Mouse (Mus musculus) layer of hippocampus, adult 11-12 months (tissue): ENCODE measurements around the gene Tmem151a.
A peak's percentile ranks its signal among the peaks of the same experiment; 100 is the strongest.
"Not testable (repeated sequence)": the region's sequence is repeated elsewhere in the genome, so short reads cannot be mapped to it uniquely, and the experiment has no call there.

Experiments used
- DNase-seq: peaks from one replicate; pipeline ENCODE4 v3.0.0; 2022; ENCODE audit warnings: low spot score

Gene Tmem151a

DNA sequence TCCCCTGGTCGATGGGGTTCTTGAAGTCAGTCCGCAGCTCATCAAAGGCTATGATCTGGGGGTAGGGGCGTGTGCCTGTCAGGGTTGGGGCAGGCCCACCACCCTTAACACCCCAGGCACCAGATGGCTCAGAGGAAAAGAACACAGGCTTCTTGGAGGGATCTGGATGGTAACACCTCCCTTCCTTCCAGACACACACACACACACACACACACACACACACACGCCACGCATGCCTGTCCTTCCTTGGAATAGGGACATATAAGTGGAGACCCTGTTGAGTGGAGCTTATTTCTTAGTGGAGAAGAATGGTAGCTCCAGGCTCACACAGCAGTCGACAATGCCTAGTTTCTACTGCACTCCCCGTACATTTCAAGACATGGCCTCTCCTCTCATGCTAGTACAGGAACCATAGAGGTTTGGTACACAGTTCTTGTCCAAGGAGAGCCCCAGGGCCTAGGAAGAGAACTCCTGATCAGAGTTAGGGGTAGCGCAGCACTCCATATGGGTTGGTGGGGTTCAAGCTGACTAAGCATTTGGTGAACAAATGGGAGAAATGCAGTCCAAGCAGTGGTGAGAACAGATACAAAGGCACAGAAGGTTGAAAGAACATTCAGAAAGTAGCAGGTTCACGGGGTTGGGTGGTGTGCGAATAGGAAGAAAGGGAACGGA is 9.6 kb upstream of the Tmem151a start:
- no peak for DNase-seq

GRCm38 (mm10) chr19:5094243-5094632 is 8.9 kb upstream of the Tmem151a start:
- peak; percentile 99 for DNase-seq

DNA sequence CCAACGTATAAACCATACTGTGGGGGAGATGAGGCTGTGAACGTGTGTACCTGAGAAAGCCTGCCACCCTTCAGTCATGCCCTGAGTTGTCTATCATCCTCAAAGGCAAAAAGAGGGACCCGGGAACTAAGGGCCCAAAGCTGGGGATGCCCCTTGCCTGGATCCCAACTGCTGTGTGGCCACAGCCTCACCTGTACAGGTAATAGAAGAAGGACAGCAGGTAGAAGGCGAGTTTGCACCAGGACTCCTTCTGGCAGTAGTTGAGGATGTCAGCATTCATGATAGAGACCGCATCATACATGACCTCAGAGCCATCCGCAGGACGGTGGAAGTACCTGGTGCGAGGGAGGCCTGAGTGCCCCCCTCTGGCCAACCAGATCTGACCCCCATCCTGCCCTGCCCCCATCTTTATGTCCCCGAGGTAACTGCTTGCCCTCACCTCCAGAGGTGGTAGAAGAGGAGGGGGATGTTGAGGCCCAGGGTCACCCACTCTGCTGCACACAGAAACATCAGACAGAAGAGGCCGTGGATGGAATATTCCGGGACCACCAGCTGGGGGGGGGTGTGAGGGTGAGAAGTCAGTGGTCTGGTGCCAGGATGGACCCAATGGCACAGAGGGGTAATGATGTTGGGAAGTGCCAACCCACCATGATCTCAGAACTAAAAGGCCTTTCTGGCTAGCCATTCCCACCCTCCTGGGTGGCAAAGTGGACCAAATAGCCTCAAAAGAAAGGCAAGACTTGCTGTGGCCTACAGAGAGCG is 8.3 kb upstream of the Tmem151a start:
- no peak for DNase-seq

GRCm38 (mm10) chr19:5092083-5092482 is 6.8 kb upstream of the Tmem151a start:
- DNase-seq = no peak

DNA sequence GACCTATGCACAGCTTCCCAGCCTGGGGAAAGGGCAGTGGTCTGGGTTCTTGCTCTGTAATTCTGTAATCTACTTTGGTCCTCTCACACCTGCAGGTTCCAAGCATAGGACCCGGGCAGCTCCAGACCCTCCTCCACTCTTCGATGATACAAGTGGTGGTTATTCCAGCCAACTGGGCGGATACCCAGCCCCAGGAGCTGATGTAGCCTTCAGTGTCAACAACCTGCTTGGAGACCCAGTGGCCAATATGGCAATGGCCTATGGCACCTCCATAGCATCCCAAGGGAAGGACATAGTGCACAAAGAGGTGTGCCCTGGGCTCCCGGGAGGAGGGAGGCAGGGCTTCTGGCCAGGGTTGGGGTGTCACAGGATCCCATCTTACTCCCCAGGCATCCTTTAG is 4.0 kb upstream of the Tmem151a start:
- no peak for DNase-seq

GRCm38 (mm10) chr19:5087884-5088728 is 2.8 kb upstream of the Tmem151a start, which contains the start of gene Yif1a:
Yif1a (plus strand) TSS chr19:5088538.
- DNase-seq = peak; percentile 98

DNA sequence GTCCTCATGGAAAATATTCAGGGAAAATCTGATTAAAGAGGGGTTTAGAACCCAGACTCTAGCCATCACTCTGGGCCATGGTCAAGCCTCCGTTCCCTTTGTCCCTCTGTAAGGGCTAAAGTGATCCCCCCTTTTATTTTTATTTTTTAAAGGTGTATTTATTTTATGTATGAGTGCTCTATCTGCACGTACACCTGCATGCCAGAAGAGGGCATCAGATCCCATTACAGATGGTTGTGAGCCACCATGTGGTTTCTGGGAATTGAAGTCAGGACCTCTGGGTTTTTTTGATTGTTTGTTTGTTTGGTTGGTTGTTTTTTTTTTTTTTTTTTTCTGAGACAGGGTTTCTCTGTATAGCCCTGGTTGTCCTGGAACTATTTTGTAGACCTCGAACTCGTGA is 1.2 kb upstream of the Tmem151a start:
- DNase-seq = not testable (repeated sequence)

GRCm38 (mm10) chr19:5084834-5085144 is 542 bp downstream of the Tmem151a start:
- no peak for DNase-seq

GRCm38 (mm10) chr19:5083961-5084833 is 1.1 kb downstream of the Tmem151a start:
- DNase-seq = no peak

- no peak for DNase-seq
Measured at GRCm38 (mm10) chr19:5082596-5082995, 2.7 kb downstream of the Tmem151a start.

DNA sequence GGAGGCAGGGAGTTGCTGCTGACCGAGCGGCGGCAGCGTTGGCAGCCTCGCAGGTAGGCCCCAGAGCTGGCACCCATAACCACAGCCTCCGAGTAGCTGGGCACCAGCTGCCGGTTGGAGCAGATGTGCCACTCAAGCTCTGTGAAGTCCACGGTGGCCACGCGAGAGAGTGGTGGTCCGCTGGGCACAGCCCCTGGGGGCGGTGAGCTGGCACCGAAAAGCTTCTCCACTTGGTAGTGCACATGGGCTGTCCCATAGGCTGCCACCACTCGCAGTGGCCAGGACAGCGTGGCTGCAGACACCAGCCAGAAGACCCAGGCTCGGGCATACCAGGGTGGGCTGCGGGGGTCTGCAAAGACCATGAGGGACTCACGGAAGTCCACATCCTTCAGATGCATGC is 3.3 kb downstream of the Tmem151a start:
- DNase-seq = no peak

DNA sequence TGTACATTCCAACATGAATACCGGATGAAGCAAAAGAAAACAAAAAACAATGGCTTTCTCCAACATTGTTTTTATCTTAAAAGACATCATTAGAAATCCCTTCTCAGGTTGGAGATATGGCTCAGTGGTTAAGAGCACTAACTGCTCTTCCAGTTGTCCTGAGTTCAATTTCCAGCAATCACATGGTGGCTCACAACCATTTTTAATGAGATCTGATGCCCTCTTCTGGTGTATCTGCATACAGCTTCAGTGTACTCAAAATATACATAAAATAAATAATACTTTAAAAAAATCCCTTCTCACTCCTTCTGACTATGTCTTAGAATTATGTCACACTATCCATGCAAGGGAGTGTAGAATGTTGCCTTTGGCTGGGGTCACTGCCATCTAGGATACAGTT is 6.1 kb downstream of the Tmem151a start:
- no peak for DNase-seq

GRCm38 (mm10) chr19:5073518-5073917 is 11.8 kb downstream of the Tmem151a start:
- DNase-seq = no peak

DNA sequence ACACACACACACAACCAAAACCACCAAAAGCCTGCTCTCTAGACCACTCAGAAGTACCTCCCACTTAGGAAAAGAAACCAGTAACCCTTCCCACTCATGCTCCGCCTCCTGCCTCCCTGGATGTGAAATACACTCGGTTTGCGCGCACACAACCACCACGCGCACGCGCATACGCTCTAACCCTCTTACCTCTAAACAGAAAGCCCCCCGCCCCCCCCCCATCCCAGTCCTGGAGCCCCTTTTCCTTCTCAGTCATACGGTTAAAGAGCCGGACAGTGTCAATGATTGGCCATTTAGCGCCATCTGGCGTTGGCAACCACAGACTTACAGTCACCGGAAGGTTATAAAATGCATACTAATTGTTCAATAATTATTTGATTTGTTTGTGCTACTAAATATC is 12.3 kb downstream of the Tmem151a start:
- peak; percentile 51 for DNase-seq

DNA sequence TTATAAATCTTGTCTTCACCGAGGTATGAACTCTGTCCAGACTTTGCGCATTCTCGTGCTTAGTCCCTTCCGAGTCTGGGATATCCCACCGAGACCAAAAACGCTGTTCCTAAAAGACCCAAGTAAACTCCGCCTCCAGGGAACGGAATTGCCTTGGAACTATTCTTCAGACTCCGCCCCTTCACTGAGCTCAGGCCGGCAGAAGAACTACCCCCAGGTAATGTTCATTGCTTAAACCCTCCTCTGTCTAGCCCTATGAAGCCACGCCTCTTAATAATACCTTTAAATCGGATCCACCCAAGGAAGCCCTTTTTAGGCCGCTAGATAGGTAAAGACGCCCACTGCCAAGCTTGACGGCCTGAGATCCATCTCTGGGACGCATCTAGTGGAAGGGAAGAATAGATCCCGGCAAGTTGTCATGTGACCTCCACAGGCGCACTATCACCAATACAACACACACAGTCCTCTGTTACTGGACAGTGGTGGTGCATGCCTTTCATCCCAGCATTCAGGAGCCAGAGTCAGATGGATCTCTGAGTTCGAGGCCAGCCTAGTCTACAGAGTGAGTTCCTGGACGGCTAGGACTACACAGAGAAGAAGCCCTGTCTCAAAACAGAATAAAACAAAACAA is 12.8 kb downstream of the Tmem151a start:
- DNase-seq = no peak

DNA sequence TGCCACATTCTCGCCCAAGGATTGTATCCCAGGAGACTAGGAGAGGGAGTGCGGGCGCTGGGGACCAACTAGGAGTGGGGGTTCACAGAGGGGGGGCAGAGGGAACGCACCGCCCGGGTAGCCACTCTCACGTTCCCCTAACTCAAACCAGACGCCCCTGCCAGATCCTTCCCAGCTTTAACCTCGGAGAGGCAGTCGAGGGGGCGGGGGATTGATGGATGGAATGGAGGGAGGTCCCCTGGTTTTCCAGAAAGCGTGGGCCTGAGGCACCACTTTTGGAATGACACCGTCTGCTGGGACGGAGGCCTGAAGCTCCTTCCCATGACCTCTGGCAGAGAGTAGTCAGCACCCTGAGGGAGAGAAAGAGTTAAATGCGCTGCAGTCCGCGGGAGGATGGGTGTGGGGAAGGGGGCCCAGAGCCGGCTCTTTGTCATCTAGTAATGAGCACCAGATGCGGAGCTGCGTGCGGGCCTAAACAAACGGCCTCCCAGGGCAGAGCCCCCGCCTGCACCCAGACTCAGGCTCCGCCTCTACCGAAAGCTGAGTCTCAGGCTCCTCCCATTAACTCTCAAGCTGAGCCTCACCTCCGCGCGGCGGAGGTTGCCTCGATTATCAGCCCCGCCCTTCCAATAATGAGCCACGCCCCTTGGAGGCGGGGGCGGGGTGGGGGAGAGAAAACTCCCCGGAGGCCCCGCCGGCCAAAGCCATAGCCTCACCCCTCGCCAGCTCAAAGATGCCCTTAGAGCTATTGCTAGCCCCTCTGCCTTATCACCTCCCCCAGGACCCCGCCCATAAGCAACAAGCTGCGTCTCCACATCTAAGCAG is 13.6 kb downstream of the Tmem151a start:
- DNase-seq = peak; percentile 57

- DNase-seq = no peak
Measured at GRCm38 (mm10) chr19:5071077-5071476, 14.3 kb downstream of the Tmem151a start.

DNA sequence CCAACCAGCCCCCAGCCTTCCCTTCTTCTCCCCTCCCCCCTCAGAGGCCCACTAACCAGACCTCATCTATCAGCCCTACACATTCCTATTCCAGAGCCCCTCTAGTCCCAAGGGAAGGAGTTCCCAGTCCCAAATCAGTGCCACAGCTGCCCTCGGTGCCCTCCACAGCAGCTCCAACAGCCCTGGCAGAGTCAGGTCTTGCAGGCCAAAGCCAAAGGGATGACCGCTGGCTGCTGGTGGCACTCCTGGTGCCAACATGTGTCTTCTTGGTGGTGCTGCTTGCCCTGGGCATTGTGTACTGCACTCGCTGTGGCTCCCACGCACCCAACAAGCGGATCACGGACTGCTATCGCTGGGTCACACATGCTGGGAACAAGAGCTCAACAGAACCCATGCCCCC is 15.4 kb downstream of the Tmem151a start:
- no peak for DNase-seq

- no peak for DNase-seq
Measured at GRCm38 (mm10) chr19:5069486-5069885, 15.8 kb downstream of the Tmem151a start.

GRCm38 (mm10) chr19:5068570-5069234 is 16.6 kb downstream of the Tmem151a start:
- DNase-seq = no peak
